Mouse (Mus musculus): ENCODE data around the gene Sox18. TPM values are rescaled to one million over a fixed set of nuclear protein-coding genes. Genes with fewer than 3 reads are reported as not detected.

Gene Sox18
- polyA plus RNA-seq, 2 experiments, result 37.8 to 49.8 TPM

- Histone ChIP-seq H3K36me3 (ENCODE audit: control insufficient read depth, insufficient read depth, low read length) (peaks cover 55% of the 10 kb centered on the region), H3K9me3 (ENCODE audit: control insufficient read depth, low read length) (no peaks in the 10 kb centered on the region), H3K4me1 (ENCODE audit: control insufficient read depth, insufficient read depth, low read length) (no peaks in the 10 kb centered on the region), H3K4me3 (replicated peaks; ENCODE audit: low read length) (no peak within 1 kb of the TSS), H3K27me3 (ENCODE audit: control insufficient read depth, insufficient read depth, low read length) (no peaks in the 10 kb centered on the region), H3K4me2 (replicated peaks; ENCODE audit: low read depth, low read length, severe bottlenecking) (no peak within 1 kb of the TSS), H3K9ac (ENCODE audit: low read depth, low read length, severe bottlenecking) (no peak within 1 kb of the TSS), H3K27ac (replicated peaks; ENCODE audit: low read depth, low read length) (no peak within 1 kb of the TSS)
- DNase-seq (ENCODE audit: low spot score) (no peak), ATAC-seq (ENCODE audit: low FRiP score, low read depth) (no peak)
- no peak for TF ChIP-seq POLR2A (IDR thresholded peaks at IDR 0.05; ENCODE audit: borderline replicate concordance, extremely low read depth, insufficient read depth, insufficient read length)
- WGBS, result 46% methylated on average over 3 of the region's 3 CpGs
Observed at GRCm38 (mm10) chr2:181656734-181657133, 14.7 kb downstream of the Sox18 start, which contains the start of gene Gm29797. Gene Gm29797, plus strand, starts transcription at chr2:181657034.

- Histone ChIP-seq H3K4me2 (replicated peaks; ENCODE audit: low read depth, low read length, severe bottlenecking) (no peak overlapping the region), H3K27me3 (ENCODE audit: control insufficient read depth, insufficient read depth, low read length) (no peaks in the 10 kb centered on the region), H3K27ac (replicated peaks; ENCODE audit: low read depth, low read length) (no peak overlapping the region), H3K9ac (ENCODE audit: low read depth, low read length, severe bottlenecking) (no peak overlapping the region), H3K4me1 (ENCODE audit: control insufficient read depth, insufficient read depth, low read length) (no peaks in the 10 kb centered on the region), H3K36me3 (ENCODE audit: control insufficient read depth, insufficient read depth, low read length) (peaks cover 84% of the 10 kb centered on the region), H3K4me3 (replicated peaks; ENCODE audit: low read length) (no peak overlapping the region), H3K9me3 (ENCODE audit: control insufficient read depth, low read length) (no peaks in the 10 kb centered on the region)
- WGBS, result 81% methylated on average over 1 of the region's 1 CpGs
- no peak for TF ChIP-seq POLR2A (IDR thresholded peaks at IDR 0.05; ENCODE audit: borderline replicate concordance, extremely low read depth, insufficient read depth, insufficient read length)
- DNase-seq (ENCODE audit: low spot score) (no peak), ATAC-seq (ENCODE audit: low FRiP score, low read depth) (no peak)
Observed at GRCm38 (mm10) chr2:181653523-181653922, 17.9 kb downstream of the Sox18 start.

GRCm38 (mm10) chr2:181653065-181653464, 18.4 kb downstream of the Sox18 start:
- Histone ChIP-seq H3K4me3 (replicated peaks; ENCODE audit: low read length) (no peak overlapping the region), H3K4me2 (replicated peaks; ENCODE audit: low read depth, low read length, severe bottlenecking) (no peak overlapping the region), H3K36me3 (ENCODE audit: control insufficient read depth, insufficient read depth, low read length) (peaks cover 86% of the 10 kb centered on the region), H3K27me3 (ENCODE audit: control insufficient read depth, insufficient read depth, low read length) (no peaks in the 10 kb centered on the region), H3K9me3 (ENCODE audit: control insufficient read depth, low read length) (no peaks in the 10 kb centered on the region), H3K9ac (ENCODE audit: low read depth, low read length, severe bottlenecking) (no peak overlapping the region), H3K4me1 (ENCODE audit: control insufficient read depth, insufficient read depth, low read length) (no peaks in the 10 kb centered on the region), H3K27ac (replicated peaks; ENCODE audit: low read depth, low read length) (no peak overlapping the region)
- ATAC-seq (ENCODE audit: low FRiP score, low read depth), result no peak
- TF ChIP-seq POLR2A (IDR thresholded peaks at IDR 0.05; ENCODE audit: borderline replicate concordance, extremely low read depth, insufficient read depth, insufficient read length), result no peak
- no peak for DNase-seq (ENCODE audit: low spot score)

- 86% methylated on average over 10 of the region's 10 CpGs for WGBS
- Histone ChIP-seq H3K9me3 (ENCODE audit: control insufficient read depth, low read length) (no peaks in the 10 kb centered on the region), H3K4me3 (replicated peaks; ENCODE audit: low read length) (no peak overlapping the region), H3K27me3 (ENCODE audit: control insufficient read depth, insufficient read depth, low read length) (no peaks in the 10 kb centered on the region), H3K36me3 (ENCODE audit: control insufficient read depth, insufficient read depth, low read length) (peaks cover 91% of the 10 kb centered on the region), H3K4me2 (replicated peaks; ENCODE audit: low read depth, low read length, severe bottlenecking) (no peak overlapping the region), H3K4me1 (ENCODE audit: control insufficient read depth, insufficient read depth, low read length) (0 out of 2 replicates have a peak, but pooled peaks cover 4% of the 10 kb centered on the region), H3K9ac (ENCODE audit: low read depth, low read length, severe bottlenecking) (no peak overlapping the region), H3K27ac (replicated peaks; ENCODE audit: low read depth, low read length) (no peak overlapping the region)
- no peak for TF ChIP-seq POLR2A (IDR thresholded peaks at IDR 0.05; ENCODE audit: borderline replicate concordance, extremely low read depth, insufficient read depth, insufficient read length)
- DNase-seq (ENCODE audit: low spot score) (no peak), ATAC-seq (ENCODE audit: low FRiP score, low read depth) (no peak)
Observed at GRCm38 (mm10) chr2:181648926-181649325, 22.5 kb downstream of the Sox18 start.

DNA sequence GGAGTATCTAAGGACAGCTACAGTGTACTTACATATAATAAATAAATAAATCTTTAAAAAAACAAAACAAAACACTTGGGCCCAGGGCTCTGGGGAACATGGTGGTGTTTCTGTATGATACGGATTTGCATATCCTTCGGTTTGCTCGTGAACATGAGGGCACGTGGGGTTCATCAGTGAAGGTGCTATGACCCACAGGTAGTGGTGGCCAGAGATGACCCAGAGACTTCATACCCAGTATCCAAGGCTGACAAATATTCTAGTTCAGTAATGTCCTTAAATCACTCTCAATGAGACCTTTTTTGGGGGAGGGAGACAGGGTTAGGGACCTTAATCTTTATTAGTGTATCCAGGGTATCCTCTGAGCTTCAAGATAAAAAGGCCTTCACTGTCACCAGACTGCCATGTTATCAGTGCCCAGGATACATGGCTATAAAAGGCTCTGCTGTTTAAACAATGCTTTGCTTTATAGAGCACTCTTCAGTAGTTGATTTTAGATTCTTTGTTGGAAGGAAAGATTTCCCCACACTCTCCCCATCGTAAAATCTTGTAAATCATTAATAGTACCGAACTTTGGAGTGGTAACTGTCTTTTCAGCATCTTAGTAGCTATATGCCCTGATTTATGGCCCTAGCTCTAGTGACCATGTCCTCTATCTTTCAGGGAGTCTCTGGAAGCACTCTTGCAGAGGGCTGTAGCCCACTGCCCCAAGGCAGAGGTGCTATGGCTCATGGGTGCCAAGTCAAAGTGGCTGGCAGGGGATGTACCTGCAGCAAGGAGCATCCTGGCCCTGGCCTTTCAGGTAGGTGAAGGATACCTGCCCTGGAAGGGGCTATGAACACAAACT, 24.6 kb downstream of the Sox18 start:
- Histone ChIP-seq H3K9me3 (ENCODE audit: control insufficient read depth, low read length) (no peaks in the 10 kb centered on the region), H3K27me3 (ENCODE audit: control insufficient read depth, insufficient read depth, low read length) (no peaks in the 10 kb centered on the region), H3K36me3 (ENCODE audit: control insufficient read depth, insufficient read depth, low read length) (peaks cover 86% of the 10 kb centered on the region), H3K4me3 (replicated peaks; ENCODE audit: low read length) (no peak overlapping the region), H3K4me1 (ENCODE audit: control insufficient read depth, insufficient read depth, low read length) (0 out of 2 replicates have a peak, but pooled peaks cover 4% of the 10 kb centered on the region), H3K9ac (ENCODE audit: low read depth, low read length, severe bottlenecking) (no peak overlapping the region), H3K27ac (replicated peaks; ENCODE audit: low read depth, low read length) (no peak overlapping the region), H3K4me2 (replicated peaks; ENCODE audit: low read depth, low read length, severe bottlenecking) (no peak overlapping the region)
- TF ChIP-seq POLR2A (IDR thresholded peaks at IDR 0.05; ENCODE audit: borderline replicate concordance, extremely low read depth, insufficient read depth, insufficient read length), result no peak
- ATAC-seq (ENCODE audit: low FRiP score, low read depth) (no peak), DNase-seq (ENCODE audit: low spot score) (no peak)
- 77% methylated on average over 6 of the region's 6 CpGs for WGBS
